Mouse (Mus musculus) B cell, adult 62 days (primary cell): ENCODE data around the gene Ttc9c. TPM values are rescaled to one million over a fixed set of nuclear protein-coding genes. Genes with fewer than 3 reads are reported as not detected.

ENCODE experiments used
- total RNA-seq: library from RNA; stranded (reverse); gene quantifications from 4 replicates; pipeline ENCODE4 v1.2.4, GENCODE M21; 2023

Ttc9c gene
- 28.9 to 33.7 TPM (median 30.1 TPM) in 4 replicates for total RNA-seq

GRCm38 (mm10) chr19:8818801-8819595, at the start of gene Ttc9c:
TSS of gene Ttc9c (minus strand) at chr19:8819333.

GRCm38 (mm10) chr19:8850402-8850901, 31.3 kb upstream of the Ttc9c start, which contains the start of gene Lrrn4cl:
TSS of gene Lrrn4cl (plus strand) at chr19:8850768.

GRCm38 (mm10) chr19:8839103-8839907, 20.2 kb upstream of the Ttc9c start, which contains the start of gene Gng3:
TSS of gene Gng3 (minus strand) at chr19:8839194.

GRCm38 (mm10) chr19:8837251-8837791, 18.2 kb upstream of the Ttc9c start, which contains the start of gene Bscl2:
TSS of gene Bscl2 (plus strand) at chr19:8837467.

GRCm38 (mm10) chr19:8829660-8830059, 10.5 kb upstream of the Ttc9c start, which contains the start of gene AC129217.1:
TSS of gene AC129217.1 (plus strand) at chr19:8829773.

GRCm38 (mm10) chr19:8819596-8820423, 677 bp upstream of the Ttc9c start, which contains the start of gene Hnrnpul2:
TSS of gene Hnrnpul2 (plus strand) at chr19:8820010.

GRCm38 (mm10) chr19:8802130-8802821, 16.9 kb downstream of the Ttc9c start, which contains the start of gene Zbtb3:
TSS of gene Zbtb3 (plus strand) at chr19:8802555.

GRCm38 (mm10) chr19:8798264-8798946, 20.7 kb downstream of the Ttc9c start, which contains the start of gene Polr2g:
TSS of gene Polr2g (minus strand) at chr19:8798577.

GRCm38 (mm10) chr19:8786008-8786781, 32.9 kb downstream of the Ttc9c start, which contains the start of gene Taf6l:
TSS of gene Taf6l (minus strand) at chr19:8786417.

GRCm38 (mm10) chr19:8774086-8774835, 44.9 kb downstream of the Ttc9c start, which contains the start of gene Tmem179b:
TSS of gene Tmem179b (minus strand) at chr19:8774467.

GRCm38 (mm10) chr19:8770567-8771270, 48.4 kb downstream of the Ttc9c start, which contains the start of gene Tmem223:
TSS of gene Tmem223 (plus strand) at chr19:8770996.

Other genes with a start within 250 kb of the Ttc9c start
- gene Slc22a8, start 228.1 kb downstream of the Ttc9c start, total RNA-seq = not detected in 4 replicates
- gene Slc22a6, start 201.3 kb downstream of the Ttc9c start, total RNA-seq = not detected in 4 replicates
- not detected in 4 replicates for gene Chrm1, start 155.5 kb downstream of the Ttc9c start, total RNA-seq
- 230 to 247 TPM (median 235 TPM) in 4 replicates for gene Slc3a2, start 96.0 kb downstream of the Ttc9c start, total RNA-seq
- 62.8 to 83.7 TPM (median 79.5 TPM) in 4 replicates for gene Wdr74, start 83.5 kb downstream of the Ttc9c start, total RNA-seq
- 3.0 to 7.4 TPM (median 4.7 TPM) in 4 replicates for gene 1700092M07Rik, start 78.6 kb downstream of the Ttc9c start, total RNA-seq
- gene Stx5a, start 77.9 kb downstream of the Ttc9c start, total RNA-seq = 237 to 245 TPM (median 241 TPM) in 4 replicates
- 377 to 393 TPM (median 389 TPM) in 4 replicates for gene Nxf1, start 62.3 kb downstream of the Ttc9c start, total RNA-seq
- 26.2 to 31.3 TPM (median 28.9 TPM) in 4 replicates for gene Tmem223, start 48.3 kb downstream of the Ttc9c start, total RNA-seq
- gene Tmem179b, start 44.9 kb downstream of the Ttc9c start, total RNA-seq = 63.6 to 73.3 TPM (median 71.5 TPM) in 4 replicates
- 20.5 to 27.0 TPM (median 24.5 TPM) in 4 replicates for gene Taf6l, start 32.9 kb downstream of the Ttc9c start, total RNA-seq
- 58.1 to 65.7 TPM (median 60.7 TPM) in 4 replicates for gene Polr2g, start 20.8 kb downstream of the Ttc9c start, total RNA-seq
- 1.3 to 2.0 TPM (median 1.6 TPM) in 4 replicates for gene Zbtb3, start 16.8 kb downstream of the Ttc9c start, total RNA-seq
- gene Hnrnpul2, start 677 bp upstream of the Ttc9c start, total RNA-seq = 104 to 114 TPM (median 109 TPM) in 4 replicates
- gene AC129217.1, start 10.4 kb upstream of the Ttc9c start, total RNA-seq = 6.4 to 30.3 TPM (median 16.5 TPM) in 4 replicates
- gene Bscl2, start 18.1 kb upstream of the Ttc9c start, total RNA-seq = 45.4 to 52.9 TPM (median 48.9 TPM) in 4 replicates
- gene Gng3, start 19.9 kb upstream of the Ttc9c start, total RNA-seq = not detected in 4 replicates
- gene Lrrn4cl, start 31.4 kb upstream of the Ttc9c start, total RNA-seq = 0.32 to 0.75 TPM (median 0.51 TPM) in 4 replicates
- 133 to 143 TPM (median 140 TPM) in 4 replicates for gene Ubxn1, start 52.2 kb upstream of the Ttc9c start, total RNA-seq
- gene Uqcc3, start 61.6 kb upstream of the Ttc9c start, total RNA-seq = 20.6 to 24.9 TPM (median 22.3 TPM) in 4 replicates
- gene Lbhd1, start 64.4 kb upstream of the Ttc9c start, total RNA-seq = 5.1 to 16.0 TPM (median 14.2 TPM) in 4 replicates
- gene Gm49403, start 64.6 kb upstream of the Ttc9c start, total RNA-seq = not detected in 4 replicates
- gene 1810009A15Rik, start 69.5 kb upstream of the Ttc9c start, total RNA-seq = 32.7 to 40.6 TPM (median 37.3 TPM) in 4 replicates
- 4.7 to 5.0 TPM in 2 of 4 replicates, not detected in the others for gene Gm49416, start 69.6 kb upstream of the Ttc9c start, total RNA-seq
- 17.6 to 20.4 TPM (median 19.8 TPM) in 4 replicates for gene Ints5, start 73.7 kb upstream of the Ttc9c start, total RNA-seq
- gene Ganab, start 78.7 kb upstream of the Ttc9c start, total RNA-seq = 148 to 156 TPM (median 152 TPM) in 4 replicates
- gene B3gat3, start 101.0 kb upstream of the Ttc9c start, total RNA-seq = 62.7 to 65.2 TPM (median 64.4 TPM) in 4 replicates
- 4.1 to 5.4 TPM (median 5.0 TPM) in 4 replicates for gene Rom1, start 110.0 kb upstream of the Ttc9c start, total RNA-seq
- gene Eml3, start 110.2 kb upstream of the Ttc9c start, total RNA-seq = 90.1 to 96.3 TPM (median 93.0 TPM) in 4 replicates
- 193 to 211 TPM (median 196 TPM) in 4 replicates for gene Mta2, start 122.5 kb upstream of the Ttc9c start, total RNA-seq
- gene Tut1, start 134.5 kb upstream of the Ttc9c start, total RNA-seq = 44.1 to 51.1 TPM (median 47.8 TPM) in 4 replicates
- gene Eef1g, start 147.7 kb upstream of the Ttc9c start, total RNA-seq = 481 to 522 TPM (median 501 TPM) in 4 replicates
- gene Ahnak, start 170.0 kb upstream of the Ttc9c start, total RNA-seq = 135 to 153 TPM (median 149 TPM) in 4 replicates